8 mouse cellular contexts compared by ENCODE assay signal in genomic region chr7:97447050-97447531, GRCm38 (mm10). TPM values are rescaled to one million over a fixed set of nuclear protein-coding genes. Genes with fewer than 3 reads are reported as not detected.
DNase-seq lines count a peak whose midpoint lies in the region; ATAC-seq and TF ChIP-seq lines count a peak whose summit lies in the region.

No protein-coding gene starts in this region.

- 69% methylated on average over 6 of the region's 6 CpGs for WGBS in limb, embryonic 12.5 days
- WGBS in limb, embryonic 10.5 days = 74% methylated on average over 6 of the region's 6 CpGs
- WGBS in hindbrain, embryonic 14.5 days = 51% methylated on average over 6 of the region's 6 CpGs

- H3K27ac ChIP-seq in limb, embryonic 12.5 days = peak overlapping the region; percentile 57
- no peak overlapping the region for H3K27ac ChIP-seq in limb, embryonic 10.5 days
- peak overlapping the region; percentile 90 for H3K27ac ChIP-seq in hindbrain, embryonic 14.5 days
- H3K27ac ChIP-seq in left cerebral cortex, adult 2 months = peak overlapping the region; percentile 76

- no peak overlapping the region for H3K4me3 ChIP-seq in limb, embryonic 12.5 days (replicated peaks)
- H3K4me3 ChIP-seq in limb, embryonic 10.5 days = no peak overlapping the region
- no peak overlapping the region for H3K4me3 ChIP-seq in hindbrain, embryonic 14.5 days (replicated peaks; ENCODE audit: low read length)
- H3K4me3 ChIP-seq in left cerebral cortex, adult 2 months = no peak overlapping the region

- intact Hi-C loops in left cerebral cortex, adult 2 months (cut with DNase I) = no loop called here

- H3K9ac ChIP-seq in limb, embryonic 12.5 days (replicated peaks) = no peak overlapping the region
- H3K9ac ChIP-seq in hindbrain, embryonic 14.5 days = no peak overlapping the region

- no peak overlapping the region for H3K4me2 ChIP-seq in limb, embryonic 12.5 days
- no peak overlapping the region for H3K4me2 ChIP-seq in hindbrain, embryonic 14.5 days (replicated peaks)

- no peak for DNase-seq in limb, embryonic 10.5 days (ENCODE audit: low spot score)
- DNase-seq in brain, adult 2 months (ENCODE audit: low read depth, low spot score) = peak; percentile 78
- no peak for DNase-seq in hindbrain, embryonic 14.5 days (ENCODE audit: low spot score)
- DNase-seq in left cerebral cortex, adult 2 months (ENCODE audit: extremely low spot score in 1 of 2, low spot score in 2 of 2) = peak in 1 of 2 experiments; percentile 14
- DNase-seq in testis, postnatal 14 days (ENCODE audit: low spot score) = peak; percentile 44
- DNase-seq in urinary bladder, postnatal 36 days (ENCODE audit: low spot score in 2 of 2) = no peak
- no peak for DNase-seq in embryo, embryonic 9.5 days (ENCODE audit: extremely low spot score)

- H3K36me3 ChIP-seq in limb, embryonic 12.5 days = no peaks in the 10 kb centered on the region
- no peaks in the 10 kb centered on the region for H3K36me3 ChIP-seq in limb, embryonic 10.5 days
- no peaks in the 10 kb centered on the region for H3K36me3 ChIP-seq in hindbrain, embryonic 14.5 days (replicated peaks; ENCODE audit: control insufficient read depth, insufficient read depth)

- no peak; the same call in 1 of the 2 replicates for TF ChIP-seq CTCF in left cerebral cortex, adult 2 months (IDR thresholded peaks at IDR 0.05)

- no peaks in the 10 kb centered on the region for H3K27me3 ChIP-seq in limb, embryonic 12.5 days
- no peaks in the 10 kb centered on the region for H3K27me3 ChIP-seq in limb, embryonic 10.5 days (ENCODE audit: low read depth, poor library complexity, severe bottlenecking)
- H3K27me3 ChIP-seq in hindbrain, embryonic 14.5 days (ENCODE audit: control insufficient read depth, insufficient read depth, low read length) = no peaks in the 10 kb centered on the region

- 0 out of 2 replicates have a peak, but pooled peaks cover 4% of the 10 kb centered on the region for H3K9me3 ChIP-seq in limb, embryonic 12.5 days
- no peaks in the 10 kb centered on the region for H3K9me3 ChIP-seq in limb, embryonic 10.5 days (replicated peaks)
- peaks cover 11% of the 10 kb centered on the region; the same call in 1 of the 2 replicates for H3K9me3 ChIP-seq in hindbrain, embryonic 14.5 days (ENCODE audit: control insufficient read depth, low read length)

- ATAC-seq in limb, embryonic 12.5 days (ENCODE audit: insufficient number of reproducible peaks, insufficient read depth, low FRiP score, low TSS enrichment, low read depth) = no peak
- peak; percentile 74 for ATAC-seq in hindbrain, embryonic 14.5 days (ENCODE audit: low FRiP score)

- H3K4me1 ChIP-seq in limb, embryonic 12.5 days (replicated peaks) = no peaks in the 10 kb centered on the region
- H3K4me1 ChIP-seq in limb, embryonic 10.5 days = no peaks in the 10 kb centered on the region
- H3K4me1 ChIP-seq in hindbrain, embryonic 14.5 days (replicated peaks; ENCODE audit: control insufficient read depth, insufficient read depth, low read length) = no peaks in the 10 kb centered on the region

RNA-seq across cellular contexts. Expression of gene Kctd14, which starts 4.0 kb away (rescaled TPM):
- 1.5 and 2.0 TPM in 2 replicates for polyA plus RNA-seq in limb, embryonic 12.5 days (2016; fragmentation: Nextera tagmentation; extraction: Ambion mirVana)
- polyA plus RNA-seq in limb, embryonic 10.5 days (2016; fragmentation: Nextera tagmentation; extraction: Ambion mirVana) = 0.69 and 1.0 TPM in 2 replicates
- 0.90 and 1.5 TPM in 2 replicates for polyA plus RNA-seq in hindbrain, embryonic 14.5 days (2014; fragmentation: Nextera tagmentation; extraction: Ambion mirVana)
- 1 to 10 TPM; 3.3 to 3.7 TPM for total RNA-seq in left cerebral cortex, adult 2 months (2021)

RNA-seq across cellular contexts. Expression of gene Thrsp, which starts 29.6 kb away (rescaled TPM):
- 0.60 and 0.64 TPM in 2 replicates for polyA plus RNA-seq in limb, embryonic 12.5 days (2016; fragmentation: Nextera tagmentation; extraction: Ambion mirVana)
- 0.45 and 0.46 TPM in 2 replicates for polyA plus RNA-seq in limb, embryonic 10.5 days (2016; fragmentation: Nextera tagmentation; extraction: Ambion mirVana)
- 1.8 and 2.2 TPM in 2 replicates for polyA plus RNA-seq in hindbrain, embryonic 14.5 days (2014; fragmentation: Nextera tagmentation; extraction: Ambion mirVana)
- 10 to 100 TPM; 19.2 to 21.8 TPM for total RNA-seq in left cerebral cortex, adult 2 months (2021)

RNA-seq across cellular contexts. Expression of gene Ints4, which starts 33.7 kb away (rescaled TPM):
- 60.0 and 61.2 TPM in 2 replicates for polyA plus RNA-seq in limb, embryonic 12.5 days (2016; fragmentation: Nextera tagmentation; extraction: Ambion mirVana)
- 64.5 and 69.7 TPM in 2 replicates for polyA plus RNA-seq in limb, embryonic 10.5 days (2016; fragmentation: Nextera tagmentation; extraction: Ambion mirVana)
- polyA plus RNA-seq in hindbrain, embryonic 14.5 days (2014; fragmentation: Nextera tagmentation; extraction: Ambion mirVana) = 42.8 and 50.3 TPM in 2 replicates
- 10 to 100 TPM; 28.7 to 30.9 TPM for total RNA-seq in left cerebral cortex, adult 2 months (2021)

RNA-seq across cellular contexts. Expression of gene Ndufc2, which starts 47.3 kb away (rescaled TPM):
- polyA plus RNA-seq in limb, embryonic 12.5 days (2016; fragmentation: Nextera tagmentation; extraction: Ambion mirVana) = 365 and 384 TPM in 2 replicates
- 305 and 321 TPM in 2 replicates for polyA plus RNA-seq in limb, embryonic 10.5 days (2016; fragmentation: Nextera tagmentation; extraction: Ambion mirVana)
- polyA plus RNA-seq in hindbrain, embryonic 14.5 days (2014; fragmentation: Nextera tagmentation; extraction: Ambion mirVana) = 499 and 550 TPM in 2 replicates
- total RNA-seq in left cerebral cortex, adult 2 months (2021) = 100 to 1,000 TPM; 213 to 230 TPM

Comparison
In these comparisons a context has a peak if more than half of its experiments do, and no peak if none do; other contexts are left out.
1. DNase-seq: peak in brain, adult 2 months (single experiment) and testis, postnatal 14 days (single experiment); none in limb, embryonic 10.5 days (single experiment), hindbrain, embryonic 14.5 days (single experiment), urinary bladder, postnatal 36 days (0 of 2) and embryo, embryonic 9.5 days (single experiment).